Mouse (Mus musculus) stomach, embryonic 16.5 days (tissue): Measurements from ENCODE around the gene Abhd6. TPM values are rescaled to one million over a fixed set of nuclear protein-coding genes. Genes with fewer than 3 reads are reported as not detected.
A peak's percentile ranks its signal among the peaks of the same experiment; 100 is the strongest.

Experiments used
- ATAC-seq: fragments of 200-750 bp; cut with Nextera tagmentation; 2 replicates; pipeline ENCODE4 v1.8.0; 2017; ENCODE audit warnings: moderate number of reproducible peaks, moderate TSS enrichment; ENCODE audit not compliant: insufficient read depth, low FRiP score
- H3K27ac ChIP-seq: fragments of 300-500 bp; sonication (generic); 2 replicates; pipeline ENCODE4 v1.5.1; 2014; ENCODE audit warnings: low read length
- H3K27me3 ChIP-seq: fragments of 300-500 bp; sonication (generic); 2 replicates; pipeline ENCODE4 v1.6.1; 2014; ENCODE audit warnings: low read length, control low read depth, mixed read lengths; ENCODE audit not compliant: control insufficient read depth, insufficient read depth
- H3K36me3 ChIP-seq: fragments of 300-500 bp; sonication (generic); 2 replicates; pipeline ENCODE4 v1.6.1; 2014; ENCODE audit warnings: low read length; ENCODE audit not compliant: control insufficient read depth, insufficient read depth
- H3K4me1 ChIP-seq: fragments of 300-500 bp; sonication (generic); 2 replicates; pipeline ENCODE4 v1.6.1; 2014; ENCODE audit warnings: low read length, control low read depth, mixed read lengths; ENCODE audit not compliant: control insufficient read depth, insufficient read depth
- H3K4me2 ChIP-seq: fragments of 300-500 bp; sonication (generic); 2 replicates; pipeline ENCODE4 v1.6.1; 2014; ENCODE audit warnings: low read depth, low read length, mixed read lengths
- H3K4me3 ChIP-seq: fragments of 300-500 bp; sonication (generic); replicated peaks from 2 replicates; pipeline ENCODE4 v1.5.1; 2014; ENCODE audit warnings: mild to moderate bottlenecking, low read length
- H3K9ac ChIP-seq: fragments of 300-500 bp; sonication (generic); 2 replicates; pipeline ENCODE4 v1.6.1; 2014; ENCODE audit warnings: low read length
- H3K9me3 ChIP-seq: fragments of 300-500 bp; sonication (generic); replicated peaks from 2 replicates; pipeline ENCODE4 v1.6.1; 2016; ENCODE audit warnings: low read length, control low read depth; ENCODE audit not compliant: control insufficient read depth
- WGBS: fragments of 180-500 bp; shearing (Covaris S2); extraction: QIAGEN DNeasy Blood & Tissue Kit; methylation state at CpG from one replicate; pipeline ENCODE4 v1.1.7; 2014; 5-methylcytosine and 5-hydroxymethylcytosine counted together
- polyA plus RNA-seq: library from polyadenylated mRNA; unstranded; fragments of >200 nt; fragmentation: Nextera tagmentation; extraction: Ambion mirVana; gene quantifications from 2 replicates; pipeline ENCODE4 v1.2.1, GENCODE M21; 2015

The Abhd6 gene
- polyA plus RNA-seq, 1 experiment from 2014 or later: 28.3 TPM

DNA sequence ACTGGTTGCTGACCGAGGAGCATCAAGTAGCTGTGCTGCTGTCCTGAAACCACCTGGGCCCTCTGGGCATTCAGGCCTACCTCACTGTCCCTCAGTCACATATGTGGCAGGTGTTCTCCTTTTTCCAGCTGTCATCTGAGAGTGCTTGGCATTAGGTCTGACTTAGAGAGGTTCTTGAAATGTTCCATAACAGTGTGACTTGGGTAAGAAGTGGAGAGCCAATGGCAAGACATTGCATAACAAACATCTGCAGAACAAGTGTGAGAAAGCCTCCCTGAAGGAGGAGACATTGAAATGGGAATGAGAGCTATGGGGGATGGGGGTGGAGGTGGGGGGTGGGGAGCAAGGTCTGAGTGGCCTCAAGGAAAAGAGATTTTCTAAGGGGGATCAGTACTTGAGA, 80.2 kb downstream of the Abhd6 start:
- Histone ChIP-seq H3K4me1 (peaks cover 13% of the 10 kb centered on the region), H3K4me2 (no peak overlapping the region), H3K4me3 (no peak overlapping the region), H3K27ac (no peak overlapping the region), H3K9me3 (no peaks in the 10 kb centered on the region), H3K27me3 (no peaks in the 10 kb centered on the region), H3K36me3 (peaks cover 10% of the 10 kb centered on the region; the same call in 1 of the 2 replicates), H3K9ac (no peak overlapping the region)
- WGBS: 97% methylated on average over 1 of the region's 1 CpGs
- no peak for ATAC-seq

DNA sequence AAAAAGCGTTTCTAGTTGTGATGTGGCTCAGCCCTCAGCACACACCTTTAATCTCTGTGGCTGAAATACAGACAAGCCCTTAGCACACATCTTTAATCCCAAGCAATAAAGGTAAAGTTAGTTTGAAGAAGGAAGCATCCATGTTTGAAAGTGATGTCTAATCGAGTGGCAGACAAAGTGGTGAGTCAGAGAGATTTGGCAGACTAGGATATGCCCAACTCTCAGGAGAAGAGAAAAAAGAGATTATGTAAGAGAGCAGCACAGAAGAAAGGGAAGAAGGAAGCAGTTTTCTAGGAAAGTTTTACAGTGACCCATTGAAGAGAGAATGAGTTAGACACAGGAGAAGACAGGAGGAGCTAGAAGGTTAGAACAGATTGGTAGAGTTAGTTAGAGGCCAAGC, 86.3 kb downstream of the Abhd6 start:
- Histone ChIP-seq H3K36me3 (peaks cover 18% of the 10 kb centered on the region), H3K27me3 (no peaks in the 10 kb centered on the region), H3K9ac (no peak overlapping the region), H3K4me1 (no peaks in the 10 kb centered on the region), H3K4me3 (no peak overlapping the region), H3K4me2 (no peak overlapping the region), H3K9me3 (no peaks in the 10 kb centered on the region), H3K27ac (no peak overlapping the region)
- 92% methylated on average over 2 of the region's 2 CpGs for WGBS
- ATAC-seq: no peak

DNA sequence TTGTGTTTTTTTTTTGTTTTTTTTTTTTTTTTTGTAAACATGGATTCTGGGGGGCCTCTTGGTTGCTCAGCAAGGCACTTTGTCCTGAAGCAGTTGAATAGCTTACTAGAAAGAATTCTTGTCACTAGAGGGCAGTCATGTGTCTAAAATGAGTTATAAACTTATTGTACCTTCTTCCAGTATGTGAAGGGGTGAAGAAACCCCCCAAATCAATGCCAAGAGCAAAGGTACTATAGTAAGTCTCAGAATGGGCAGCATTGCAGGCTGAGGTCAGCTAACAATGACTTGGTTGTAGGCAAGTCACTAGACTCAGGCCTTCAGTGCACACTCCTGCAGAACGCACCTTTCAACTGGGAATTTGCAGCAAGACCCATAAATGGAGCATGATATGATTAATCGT, 89.9 kb downstream of the Abhd6 start:
- no peak for ATAC-seq
- Histone ChIP-seq H3K4me2 (no peak overlapping the region), H3K27me3 (no peaks in the 10 kb centered on the region), H3K9me3 (no peaks in the 10 kb centered on the region), H3K4me3 (no peak overlapping the region), H3K27ac (no peak overlapping the region), H3K36me3 (peaks cover 12% of the 10 kb centered on the region), H3K4me1 (peaks cover 9% of the 10 kb centered on the region; the same call in 1 of the 2 replicates), H3K9ac (no peak overlapping the region)
- 90% methylated on average over 2 of the region's 2 CpGs for WGBS

DNA sequence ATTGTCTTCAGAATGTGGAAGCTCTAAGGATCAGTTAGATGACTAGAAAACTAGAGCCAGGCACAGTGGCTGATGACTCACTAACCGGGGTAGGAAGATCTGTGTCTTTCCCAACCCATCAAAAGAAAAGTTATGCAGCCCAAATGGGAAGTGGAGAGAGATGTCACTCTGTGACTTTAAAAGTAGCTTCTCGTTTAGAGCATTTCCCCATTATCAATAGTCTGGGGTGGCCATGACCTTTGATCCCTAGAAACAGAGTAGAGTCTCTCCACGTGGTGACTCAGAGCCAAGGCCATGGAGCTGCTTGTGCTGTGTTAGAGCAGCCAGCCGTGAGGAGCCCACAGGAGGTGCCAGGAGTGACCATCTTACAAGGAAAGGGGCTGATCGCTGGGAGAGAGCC, 90.7 kb downstream of the Abhd6 start:
- no peak overlapping the region for H3K9ac ChIP-seq
- H3K4me3 ChIP-seq: no peak overlapping the region
- H3K4me2 ChIP-seq: no peak overlapping the region
- no peaks in the 10 kb centered on the region for H3K27me3 ChIP-seq
- no peak for ATAC-seq
- H3K36me3 ChIP-seq: peaks cover 8% of the 10 kb centered on the region; the same call in 1 of the 2 replicates
- H3K27ac ChIP-seq: no peak overlapping the region
- no peaks in the 10 kb centered on the region for H3K9me3 ChIP-seq
- peaks cover 9% of the 10 kb centered on the region; the same call in 1 of the 2 replicates for H3K4me1 ChIP-seq
- 63% methylated on average over 5 of the region's 5 CpGs for WGBS

DNA sequence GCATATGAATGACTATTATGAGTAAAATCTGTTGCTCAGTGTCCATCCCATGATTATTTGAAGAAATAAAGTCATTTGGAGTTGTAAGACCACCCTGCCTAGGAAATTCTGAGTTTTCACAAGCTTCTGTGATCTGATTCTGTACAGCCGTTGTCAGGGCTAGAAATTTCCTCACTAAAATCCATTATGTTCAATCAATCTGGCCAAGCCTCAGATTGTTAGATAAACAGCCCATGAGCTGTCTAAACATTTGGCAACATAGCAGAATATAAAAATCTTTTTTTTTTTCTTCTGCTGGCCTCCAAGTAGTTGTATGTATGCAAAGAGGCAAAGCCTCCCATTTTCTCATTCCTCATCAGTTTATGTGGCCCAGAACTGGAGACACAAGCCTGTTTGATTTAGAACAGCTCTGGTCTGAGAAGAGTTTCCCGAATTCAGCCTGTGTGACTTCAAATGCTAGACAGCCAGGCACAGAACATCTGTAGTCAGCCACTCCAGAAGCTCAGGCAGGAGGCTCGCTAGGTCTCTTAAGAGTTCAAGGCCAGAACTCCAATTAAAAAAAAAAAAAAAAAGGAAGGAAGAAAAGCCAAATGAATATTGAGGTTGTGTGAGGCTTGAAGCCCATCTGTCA, 92.3 kb downstream of the Abhd6 start:
- Histone ChIP-seq H3K9ac (no peak overlapping the region), H3K4me2 (peak overlapping the region; percentile 31), H3K4me3 (no peak overlapping the region), H3K27me3 (no peaks in the 10 kb centered on the region), H3K4me1 (peaks cover 14% of the 10 kb centered on the region), H3K9me3 (no peaks in the 10 kb centered on the region), H3K27ac (peak overlapping the region; percentile 92), H3K36me3 (peaks cover 2% of the 10 kb centered on the region; the same call in 1 of the 2 replicates)
- ATAC-seq: 0 out of 2 replicates have a peak, but pooled peaks have one; percentile 19
- WGBS: 32% methylated on average over 3 of the region's 3 CpGs

DNA sequence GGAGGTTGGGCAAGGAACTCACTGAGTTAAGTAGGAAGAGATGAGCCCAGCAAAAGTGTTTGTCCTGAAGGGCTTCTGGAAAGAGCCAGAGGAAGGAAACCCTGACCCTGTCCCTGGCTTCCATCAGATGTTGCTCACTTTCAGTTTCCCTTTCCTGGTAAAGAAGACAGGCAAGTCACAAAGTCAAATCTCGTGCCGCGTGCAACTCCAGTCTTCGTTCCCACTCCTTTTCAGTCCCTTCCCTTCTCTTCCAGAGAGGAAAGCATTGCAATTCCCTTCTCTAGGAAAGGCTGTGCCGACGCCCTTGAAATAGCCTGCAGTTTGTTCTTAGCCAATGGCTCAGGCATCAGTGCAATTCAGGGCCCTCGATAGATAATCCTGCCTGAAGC, 92.9 kb downstream of the Abhd6 start:
- Histone ChIP-seq H3K4me1 (peaks cover 15% of the 10 kb centered on the region), H3K9me3 (no peaks in the 10 kb centered on the region), H3K9ac (peak overlapping the region; percentile 9; the same call in 1 of the 2 replicates), H3K4me2 (peak overlapping the region; percentile 31), H3K4me3 (no peak overlapping the region), H3K27me3 (no peaks in the 10 kb centered on the region), H3K36me3 (no peaks in the 10 kb centered on the region), H3K27ac (peak overlapping the region; percentile 92)
- no peak for ATAC-seq
- WGBS: 39% methylated on average over 7 of the region's 7 CpGs

DNA sequence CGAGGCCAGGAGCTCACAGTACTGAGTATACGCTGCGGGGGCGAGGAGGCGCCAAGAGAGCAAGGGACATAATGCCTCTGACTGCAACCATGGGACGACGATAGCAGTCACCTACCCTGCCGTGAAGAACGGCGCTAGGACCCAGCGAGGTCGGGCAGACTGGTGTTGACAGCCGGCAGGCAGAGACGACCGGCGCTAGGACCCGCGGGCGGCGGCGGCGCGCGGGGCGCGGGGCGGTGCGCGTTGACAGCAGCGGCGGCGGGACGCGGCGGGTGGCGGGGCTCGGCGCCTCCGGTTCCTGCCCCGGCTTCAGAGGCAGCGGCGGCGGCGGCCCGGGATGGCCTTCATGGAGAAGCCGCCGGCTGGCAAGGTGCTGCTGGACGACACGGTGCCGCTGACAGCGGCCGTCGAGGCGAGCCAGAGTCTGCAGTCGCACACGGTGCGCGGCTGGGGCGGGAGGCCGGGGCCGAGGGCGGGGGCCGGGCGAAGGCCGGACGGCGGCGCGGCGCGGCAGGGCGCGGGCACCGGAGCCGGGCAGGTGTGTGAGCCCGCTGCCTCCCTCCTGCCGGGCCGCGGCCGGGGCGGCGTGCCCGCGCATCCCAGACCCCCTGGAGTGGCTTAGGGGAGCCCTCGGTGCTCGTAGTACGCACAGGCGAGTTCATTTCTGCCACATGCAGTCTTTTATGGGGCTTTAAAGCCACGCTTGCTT, 95.4 kb downstream of the Abhd6 start, which contains the start of gene Pxk:
TSS of gene Pxk (plus strand) at position 234 of the 709 bp plus-strand sequence.
- H3K4me3 ChIP-seq: peak within 1 kb of the TSS; percentile 88
- H3K9ac ChIP-seq: peak within 1 kb of the TSS; percentile 88
- under 1% methylated on average over 82 of the region's 89 CpGs for WGBS
- H3K4me1 ChIP-seq: peaks cover 20% of the 10 kb centered on the region
- H3K36me3 ChIP-seq: no peaks in the 10 kb centered on the region
- peak within 1 kb of the TSS; percentile 80 for H3K4me2 ChIP-seq
- H3K9me3 ChIP-seq: no peaks in the 10 kb centered on the region
- H3K27me3 ChIP-seq: no peaks in the 10 kb centered on the region
- peak; percentile 91 for ATAC-seq
- H3K27ac ChIP-seq: peak within 1 kb of the TSS; percentile 55; the same call in 1 of the 2 replicates

DNA sequence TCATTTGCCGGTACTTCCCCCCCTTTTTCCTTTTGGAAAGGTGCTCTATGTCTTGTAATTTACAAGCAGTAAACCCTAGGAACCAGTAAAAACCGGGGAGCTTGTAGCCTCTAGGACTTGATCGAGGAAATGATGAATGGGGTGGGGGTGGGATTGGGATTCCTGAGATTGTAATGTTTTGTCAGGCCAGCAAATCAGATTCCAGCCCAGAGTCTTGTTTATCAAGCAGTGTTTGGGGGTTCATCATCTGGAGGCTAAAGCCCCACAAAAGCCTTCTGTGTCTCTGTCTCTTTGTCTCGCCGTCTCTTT, 95.9 kb downstream of the Abhd6 start:
- H3K4me3 ChIP-seq: peak overlapping the region; percentile 88
- 2% methylated on average over 5 of the region's 5 CpGs for WGBS
- H3K4me2 ChIP-seq: peak overlapping the region; percentile 80
- H3K9me3 ChIP-seq: no peaks in the 10 kb centered on the region
- peaks cover 21% of the 10 kb centered on the region for H3K4me1 ChIP-seq
- H3K9ac ChIP-seq: peak overlapping the region; percentile 88
- ATAC-seq: no peak
- no peaks in the 10 kb centered on the region for H3K36me3 ChIP-seq
- H3K27me3 ChIP-seq: no peaks in the 10 kb centered on the region
- peak overlapping the region; percentile 55; the same call in 1 of the 2 replicates for H3K27ac ChIP-seq

DNA sequence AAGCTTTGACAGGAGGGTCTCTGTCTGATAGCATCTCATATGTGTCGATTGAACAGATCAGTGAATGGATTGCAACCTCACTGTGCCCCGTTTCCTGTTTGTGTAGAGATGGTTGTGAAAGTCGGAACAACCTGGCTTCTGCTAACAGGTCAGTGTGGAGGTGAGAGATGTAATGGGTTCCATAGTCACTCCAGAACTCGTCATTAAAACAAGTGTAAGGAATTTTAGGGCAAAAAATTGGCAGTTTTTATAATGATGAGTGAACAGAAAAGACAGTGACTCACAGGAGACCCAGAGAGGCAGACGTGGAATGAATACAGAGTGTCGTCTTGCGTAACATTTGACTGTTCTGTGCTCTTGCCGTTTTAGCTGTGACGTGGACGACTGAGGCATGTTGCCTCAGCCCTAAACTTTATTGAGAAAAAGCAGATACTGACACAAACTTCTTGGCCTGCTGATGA, 96.9 kb downstream of the Abhd6 start:
- no peaks in the 10 kb centered on the region for H3K36me3 ChIP-seq
- peak overlapping the region; percentile 80 for H3K4me2 ChIP-seq
- no peaks in the 10 kb centered on the region for H3K27me3 ChIP-seq
- WGBS: 45% methylated on average over 10 of the region's 10 CpGs
- H3K9me3 ChIP-seq: no peaks in the 10 kb centered on the region
- ATAC-seq: no peak
- H3K27ac ChIP-seq: no peak overlapping the region
- no peak overlapping the region for H3K9ac ChIP-seq
- H3K4me1 ChIP-seq: peaks cover 21% of the 10 kb centered on the region
- H3K4me3 ChIP-seq: no peak overlapping the region
